Mouse (Mus musculus) lung, adult 18-20 months (tissue): ENCODE measurements around the gene Mier2.
A peak's percentile ranks its signal among the peaks of the same experiment; 100 is the strongest.

Experiments
- DNase-seq, 2 experiments: peaks; one replicate each; pipeline ENCODE4 v3.0.0; 2022; ENCODE audit warnings: mixed read lengths in 2 of 2

Mier2 gene

DNA sequence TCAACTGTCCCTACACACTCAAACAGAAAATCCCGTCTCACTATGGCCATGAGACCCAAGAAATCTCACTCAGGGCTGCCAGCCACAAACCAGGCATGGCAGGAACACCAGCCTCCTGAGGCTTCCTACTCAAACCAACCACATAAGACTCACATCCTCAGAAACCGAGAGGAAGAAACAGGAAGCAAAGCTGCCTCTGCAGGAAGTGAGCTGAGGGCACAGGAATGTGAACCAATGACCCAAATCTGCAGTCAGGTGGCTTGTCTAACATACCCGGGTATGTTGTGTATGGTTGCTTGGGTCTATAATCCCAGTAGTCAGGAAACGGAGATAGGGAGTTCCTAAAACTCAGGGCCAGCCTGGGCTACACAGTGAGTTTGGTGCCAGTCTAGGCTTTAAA is 16.1 kb downstream of the Mier2 start:
- DNase-seq: no peak

GRCm38 (mm10) chr10:79538323-79538722 is 16.7 kb downstream of the Mier2 start:
- DNase-seq: peak in 1 of 2 experiments; percentile 1

GRCm38 (mm10) chr10:79537781-79538180 is 17.2 kb downstream of the Mier2 start:
- no peak for DNase-seq

DNA sequence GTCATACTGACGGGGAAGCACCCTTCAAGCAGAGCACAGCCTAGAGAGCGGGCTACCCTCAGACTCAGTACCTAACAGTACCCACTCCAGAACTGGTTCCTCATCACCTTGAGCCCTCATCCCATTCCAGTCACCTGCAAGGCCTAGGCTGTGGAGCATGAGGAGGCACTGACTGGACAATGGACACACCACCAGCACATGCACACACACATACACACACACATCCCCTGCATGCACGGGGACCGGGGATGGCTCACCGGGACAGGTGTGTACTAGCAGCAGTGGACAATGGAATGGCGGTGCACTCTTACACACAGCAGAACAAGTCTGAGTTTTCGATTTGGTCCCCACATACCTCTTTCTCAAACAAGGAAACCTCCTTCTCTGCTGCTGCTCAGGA is 17.7 kb downstream of the Mier2 start:
- DNase-seq: no peak

DNA sequence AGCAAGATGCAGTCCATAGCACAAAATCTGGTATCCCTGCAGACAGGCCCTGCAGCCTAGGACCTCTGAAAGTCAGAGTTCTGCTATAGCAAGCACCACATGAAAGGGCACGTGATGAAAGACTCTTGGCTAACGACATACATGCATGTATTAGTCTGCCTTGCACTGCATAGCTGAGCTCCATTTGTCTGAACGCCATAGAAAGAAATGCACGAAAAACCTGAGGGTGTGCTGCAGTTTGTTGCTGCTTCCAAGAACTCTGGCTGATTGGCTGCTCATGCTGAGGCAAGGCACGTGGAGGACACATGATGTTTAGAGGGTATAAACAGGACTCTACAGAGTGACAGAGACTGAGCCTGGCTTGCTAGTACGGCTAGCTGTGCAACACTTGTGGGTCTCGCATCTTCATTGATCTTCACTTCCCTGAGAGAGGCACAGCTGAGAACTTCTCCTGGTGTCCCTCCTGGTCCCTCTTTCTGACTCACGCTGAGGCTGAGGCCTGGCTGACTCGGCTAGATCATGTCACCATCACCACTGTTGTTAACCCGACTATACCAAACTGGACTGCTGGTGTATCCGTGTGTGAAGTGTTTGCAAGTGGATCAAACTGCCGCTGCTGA is 18.4 kb downstream of the Mier2 start:
- peak in 1 of 2 experiments; percentile 1 for DNase-seq

- peak in 1 of 2 experiments; percentile 1 for DNase-seq
Measured at GRCm38 (mm10) chr10:79535431-79535830, 19.6 kb downstream of the Mier2 start.

DNA sequence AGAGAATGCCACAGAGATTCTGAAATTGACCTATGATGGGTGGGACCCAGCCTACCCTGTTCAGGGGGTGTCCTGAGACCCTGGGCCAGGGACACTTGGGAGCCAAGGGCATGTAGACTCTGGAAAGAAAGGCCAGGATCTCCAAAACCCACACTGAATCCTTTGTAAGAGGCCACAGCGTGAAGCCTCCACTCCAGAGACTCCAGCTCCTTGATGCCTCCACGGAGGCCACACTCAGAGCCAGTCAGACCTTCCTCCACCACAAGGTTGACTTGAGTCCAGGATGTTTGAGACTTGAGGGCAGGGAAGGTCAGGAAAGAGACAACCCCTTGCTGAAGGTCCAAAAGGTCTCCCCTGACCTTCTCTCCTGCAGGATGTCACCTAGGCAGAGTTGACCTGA is 20.6 kb downstream of the Mier2 start:
- peak in 1 of 2 experiments; percentile 2 for DNase-seq

GRCm38 (mm10) chr10:79533126-79533911 is 21.7 kb downstream of the Mier2 start, which contains the start of gene Plpp2:
TSS of gene Plpp2 (minus strand) at chr10:79533796.
- peak; percentile 90 to 91 for DNase-seq

GRCm38 (mm10) chr10:79532678-79533077 is 22.3 kb downstream of the Mier2 start:
- DNase-seq: peak in 1 of 2 experiments; percentile 8

- DNase-seq: no peak
Measured at GRCm38 (mm10) chr10:79531593-79531992, 23.4 kb downstream of the Mier2 start.

DNA sequence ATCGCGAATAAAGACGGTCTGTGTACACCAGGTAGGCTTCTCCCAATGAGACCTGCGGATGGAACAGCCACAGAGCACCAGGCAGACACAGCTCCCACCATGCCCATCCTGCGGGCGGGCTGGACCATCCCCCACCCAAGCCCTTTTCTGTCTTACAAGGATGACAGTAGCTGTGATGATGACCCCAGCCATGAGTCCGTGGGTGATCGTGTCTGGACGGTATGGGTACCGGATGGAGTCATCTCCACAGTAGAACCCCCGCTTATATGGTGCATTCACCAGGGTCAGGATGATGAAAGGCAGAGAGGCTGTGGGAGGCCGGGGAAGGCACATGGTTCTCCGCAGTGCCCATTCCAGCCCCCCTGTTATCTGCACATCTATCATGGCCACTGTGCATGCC is 24.3 kb downstream of the Mier2 start:
- no peak for DNase-seq

DNA sequence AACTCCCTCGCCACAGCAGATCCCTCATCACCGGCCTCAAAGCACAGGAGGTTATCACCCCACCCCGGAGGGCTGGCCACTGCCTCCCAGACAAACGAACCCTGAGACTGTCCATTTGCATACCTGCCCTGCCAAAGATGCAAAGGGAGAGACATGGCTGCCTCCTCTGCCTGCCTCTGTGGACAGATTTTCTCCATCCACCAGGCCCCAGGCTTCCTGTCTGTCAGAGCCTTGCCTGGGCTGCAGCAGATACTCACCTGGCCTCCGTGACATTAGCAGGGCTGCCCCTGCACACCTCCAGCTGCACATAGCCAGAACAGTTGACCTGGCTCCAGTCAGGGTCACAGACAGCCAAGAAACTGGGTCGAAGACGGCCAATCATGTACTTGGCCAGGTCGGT is 24.8 kb downstream of the Mier2 start:
- no peak for DNase-seq

- no peak for DNase-seq
Measured at GRCm38 (mm10) chr10:79528081-79528480, 26.9 kb downstream of the Mier2 start.

DNA sequence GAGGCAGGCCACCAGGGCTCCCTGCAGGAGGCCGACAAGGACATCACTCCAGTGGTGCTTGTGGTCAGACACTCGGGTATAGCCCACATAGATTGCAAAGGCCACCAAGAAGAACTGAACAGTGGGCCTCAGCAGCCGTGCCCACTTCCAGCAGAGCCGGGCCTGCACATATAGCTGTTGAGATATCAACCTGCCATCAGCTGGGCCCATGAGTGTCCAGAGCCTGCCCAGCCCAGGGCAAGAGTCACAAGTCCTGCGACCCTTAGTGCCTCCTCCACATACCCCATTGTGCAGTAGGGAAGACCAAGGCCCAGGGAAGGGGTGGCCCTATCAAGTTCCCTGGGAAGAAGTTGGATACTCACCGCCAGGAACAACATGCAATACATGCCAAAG is 27.6 kb downstream of the Mier2 start:
- DNase-seq: no peak

- DNase-seq: no peak
Measured at GRCm38 (mm10) chr10:79526661-79527452, 28.1 kb downstream of the Mier2 start.

GRCm38 (mm10) chr10:79525456-79526325 is 29.3 kb downstream of the Mier2 start:
- no peak for DNase-seq

- DNase-seq: no peak
Measured at GRCm38 (mm10) chr10:79524433-79524832, 30.6 kb downstream of the Mier2 start.

DNA sequence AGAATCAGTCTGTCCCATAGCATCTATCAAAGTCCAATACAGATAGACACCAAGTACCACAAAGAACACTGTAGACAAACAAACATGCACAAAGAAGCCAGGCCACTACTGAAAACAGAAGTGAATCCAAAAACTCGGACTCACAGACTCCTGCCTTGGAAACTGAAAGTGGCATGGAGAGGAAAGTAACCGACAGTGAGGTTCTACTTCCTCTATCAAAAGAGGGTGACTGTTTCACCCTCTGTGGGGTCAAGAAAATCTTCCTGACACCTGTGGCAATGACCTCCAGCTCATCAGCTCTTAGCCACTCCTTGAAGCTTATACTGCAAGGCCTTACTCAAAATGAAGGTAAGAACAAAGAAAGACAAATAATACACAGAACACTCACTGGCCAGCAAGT is 48.3 kb downstream of the Mier2 start:
- DNase-seq: no peak

- no peak for DNase-seq
Measured at GRCm38 (mm10) chr10:79502830-79503644, 52.0 kb downstream of the Mier2 start.

- DNase-seq: no peak
Measured at GRCm38 (mm10) chr10:79496701-79497288, 58.2 kb downstream of the Mier2 start.

DNA sequence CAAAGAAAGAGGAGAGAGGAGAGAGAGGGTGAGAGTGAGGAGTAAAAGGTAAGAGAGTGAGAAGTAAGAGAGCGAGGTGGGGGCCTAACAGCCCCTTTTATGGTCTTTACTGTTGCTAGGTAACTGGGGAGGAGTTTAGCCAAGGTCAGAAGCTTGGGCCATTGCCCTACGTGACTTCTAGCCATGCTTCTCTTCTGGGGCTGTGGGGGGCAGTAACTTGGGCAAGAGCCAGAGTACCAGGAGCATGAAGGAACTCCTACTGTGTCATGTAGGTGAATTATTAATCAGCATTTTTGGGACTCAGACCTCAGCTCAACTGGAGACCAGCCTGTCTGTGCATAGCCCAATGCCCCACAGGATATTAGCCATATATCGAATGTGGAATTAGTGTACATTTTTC is 59.1 kb downstream of the Mier2 start:
- DNase-seq: no peak
